Mouse (Mus musculus) liver, embryonic 15.5 days (tissue): ENCODE results near the gene Foxj2. TPM values are rescaled to one million over a fixed set of nuclear protein-coding genes. Genes with fewer than 3 reads are reported as not detected.
A peak's percentile ranks its signal among the peaks of the same experiment; 100 is the strongest.

Experiments
- ATAC-seq: fragments of 200-750 bp; cut with Nextera tagmentation; 2 replicates; pipeline ENCODE4 v1.8.0; 2017; ENCODE audit warnings: moderate number of reproducible peaks, mild to moderate bottlenecking, moderate library complexity; ENCODE audit not compliant: insufficient read depth
- H3K27ac ChIP-seq: fragments of 300-500 bp; sonication (generic); replicated peaks from 2 replicates; pipeline ENCODE4 v1.5.1; 2015; ENCODE audit warnings: mild to moderate bottlenecking, inconsistent platforms
- H3K27me3 ChIP-seq: fragments of 300-500 bp; sonication (generic); 2 replicates; pipeline ENCODE4 v1.6.1; 2015; ENCODE audit warnings: mild to moderate bottlenecking, inconsistent platforms
- H3K36me3 ChIP-seq: fragments of 300-500 bp; sonication (generic); replicated peaks from 2 replicates; pipeline ENCODE4 v1.6.1; 2015; ENCODE audit warnings: moderate library complexity, mild to moderate bottlenecking, inconsistent platforms
- H3K4me1 ChIP-seq: fragments of 300-500 bp; sonication (generic); replicated peaks from 2 replicates; pipeline ENCODE4 v1.6.1; 2015; ENCODE audit warnings: inconsistent platforms
- H3K4me2 ChIP-seq: fragments of 300-500 bp; sonication (generic); 2 replicates; pipeline ENCODE4 v1.6.1; 2015; ENCODE audit warnings: moderate library complexity, mild to moderate bottlenecking, inconsistent platforms
- H3K4me3 ChIP-seq: fragments of 300-500 bp; sonication (generic); replicated peaks from 2 replicates; pipeline ENCODE4 v1.5.1; 2015; ENCODE audit warnings: mild to moderate bottlenecking, inconsistent platforms
- H3K9ac ChIP-seq: fragments of 300-500 bp; sonication (generic); 2 replicates; pipeline ENCODE4 v1.6.1; 2015; ENCODE audit warnings: moderate library complexity, mild to moderate bottlenecking, inconsistent platforms
- H3K9me3 ChIP-seq: fragments of 300-500 bp; sonication (generic); replicated peaks from 2 replicates; pipeline ENCODE4 v1.6.1; 2016; ENCODE audit warnings: inconsistent platforms
- WGBS: fragments of 180-500 bp; shearing (Covaris S2); methylation state at CpG from one replicate; pipeline ENCODE4 v1.1.7; 2015; ENCODE audit warnings: mixed read lengths; ENCODE audit not compliant: insufficient replicate concordance; 5-methylcytosine and 5-hydroxymethylcytosine counted together
- polyA plus RNA-seq: library from polyadenylated mRNA; unstranded; fragments of >200 nt; fragmentation: Nextera tagmentation; extraction: Ambion mirVana; gene quantifications from 2 replicates; pipeline ENCODE4 v1.2.1, GENCODE M21; 2015

Foxj2 gene
- polyA plus RNA-seq, 1 experiment from 2014 or later = 1.3 TPM

- peaks cover 3% of the 10 kb centered on the region; the same call in 1 of the 2 replicates for H3K36me3 ChIP-seq
- peak; percentile 19 for ATAC-seq
- H3K9ac ChIP-seq = peak overlapping the region; percentile 90
- H3K4me1 ChIP-seq = peaks cover 39% of the 10 kb centered on the region
- WGBS = 12% methylated on average over 10 of the region's 10 CpGs
- H3K4me3 ChIP-seq = peak overlapping the region; percentile 79
- H3K9me3 ChIP-seq = no peaks in the 10 kb centered on the region
- peak overlapping the region; percentile 85 for H3K27ac ChIP-seq
- no peaks in the 10 kb centered on the region for H3K27me3 ChIP-seq
- peak overlapping the region; percentile 99 for H3K4me2 ChIP-seq
These were observed 18.9 kb upstream of the Foxj2 start for GRCm38 (mm10) chr6:122800640-122801300.

- peak within 1 kb of the TSS; percentile 99 for H3K4me2 ChIP-seq
- H3K4me1 ChIP-seq = peaks cover 39% of the 10 kb centered on the region
- no peaks in the 10 kb centered on the region for H3K9me3 ChIP-seq
- peak within 1 kb of the TSS; percentile 79 for H3K4me3 ChIP-seq
- H3K36me3 ChIP-seq = peaks cover 3% of the 10 kb centered on the region; the same call in 1 of the 2 replicates
- peak; percentile 86 for ATAC-seq
- no peaks in the 10 kb centered on the region for H3K27me3 ChIP-seq
- H3K9ac ChIP-seq = peak within 1 kb of the TSS; percentile 90
- under 1% methylated on average over 46 of the region's 46 CpGs for WGBS
- peak within 1 kb of the TSS; percentile 85 for H3K27ac ChIP-seq
These were observed 18.4 kb upstream of the Foxj2 start, which contains the start of gene Slc2a3 for GRCm38 (mm10) chr6:122801301-122801800. TSS of gene Slc2a3 (minus strand) at chr6:122801640.

GRCm38 (mm10) chr6:122801801-122802514 lies 17.8 kb upstream of the Foxj2 start:
- peak overlapping the region; percentile 79 for H3K4me3 ChIP-seq
- H3K9ac ChIP-seq = peak overlapping the region; percentile 90
- peaks cover 39% of the 10 kb centered on the region for H3K4me1 ChIP-seq
- 2% methylated on average over 34 of the region's 34 CpGs for WGBS
- peak; percentile 77 for ATAC-seq
- no peaks in the 10 kb centered on the region for H3K27me3 ChIP-seq
- no peaks in the 10 kb centered on the region for H3K9me3 ChIP-seq
- peak overlapping the region; percentile 99 for H3K4me2 ChIP-seq
- H3K36me3 ChIP-seq = peaks cover 3% of the 10 kb centered on the region; the same call in 1 of the 2 replicates
- peak overlapping the region; percentile 85 for H3K27ac ChIP-seq

GRCm38 (mm10) chr6:122804418-122804817 lies 15.3 kb upstream of the Foxj2 start:
- Histone ChIP-seq H3K9ac (no peak overlapping the region), H3K27ac (peak overlapping the region; percentile 65; the same call in 1 of the 2 replicates), H3K4me3 (no peak overlapping the region), H3K4me1 (peaks cover 41% of the 10 kb centered on the region), H3K9me3 (no peaks in the 10 kb centered on the region), H3K36me3 (no peaks in the 10 kb centered on the region), H3K27me3 (no peaks in the 10 kb centered on the region), H3K4me2 (0 out of 2 replicates have a peak overlapping the region, but pooled peaks have one; percentile 13)
- peak; percentile 16 for ATAC-seq
- WGBS = 7% methylated on average over 5 of the region's 5 CpGs

GRCm38 (mm10) chr6:122810022-122810614 lies 9.6 kb upstream of the Foxj2 start:
- Histone ChIP-seq H3K4me3 (peak overlapping the region; percentile 77), H3K9ac (peak overlapping the region; percentile 87), H3K4me1 (peaks cover 32% of the 10 kb centered on the region), H3K36me3 (no peaks in the 10 kb centered on the region), H3K27ac (peak overlapping the region; percentile 100), H3K9me3 (no peaks in the 10 kb centered on the region), H3K27me3 (no peaks in the 10 kb centered on the region), H3K4me2 (peak overlapping the region; percentile 82)
- ATAC-seq = no peak
- under 1% methylated on average over 11 of the region's 11 CpGs for WGBS

- ATAC-seq = peak; percentile 97
- Histone ChIP-seq H3K36me3 (no peaks in the 10 kb centered on the region), H3K9ac (peak overlapping the region; percentile 87), H3K9me3 (no peaks in the 10 kb centered on the region), H3K4me1 (peaks cover 32% of the 10 kb centered on the region), H3K4me2 (peak overlapping the region; percentile 82), H3K27ac (peak overlapping the region; percentile 100), H3K4me3 (peak overlapping the region; percentile 77), H3K27me3 (no peaks in the 10 kb centered on the region)
- under 1% methylated on average over 30 of the region's 30 CpGs for WGBS
These were observed 9.0 kb upstream of the Foxj2 start for GRCm38 (mm10) chr6:122810615-122811279.

GRCm38 (mm10) chr6:122811280-122811652 lies 8.4 kb upstream of the Foxj2 start:
- H3K9me3 ChIP-seq = no peaks in the 10 kb centered on the region
- H3K36me3 ChIP-seq = no peaks in the 10 kb centered on the region
- peak overlapping the region; percentile 87 for H3K9ac ChIP-seq
- peak; percentile 91 for ATAC-seq
- H3K27me3 ChIP-seq = no peaks in the 10 kb centered on the region
- H3K4me2 ChIP-seq = peak overlapping the region; percentile 82
- under 1% methylated on average over 38 of the region's 38 CpGs for WGBS
- H3K4me3 ChIP-seq = peak overlapping the region; percentile 77
- H3K4me1 ChIP-seq = peaks cover 32% of the 10 kb centered on the region
- peak overlapping the region; percentile 100 for H3K27ac ChIP-seq

GRCm38 (mm10) chr6:122811771-122812600 lies 7.7 kb upstream of the Foxj2 start:
- WGBS = 31% methylated on average over 16 of the region's 16 CpGs
- Histone ChIP-seq H3K4me2 (peak overlapping the region; percentile 82), H3K27me3 (no peaks in the 10 kb centered on the region), H3K9ac (peak overlapping the region; percentile 87), H3K36me3 (no peaks in the 10 kb centered on the region), H3K27ac (peak overlapping the region; percentile 100), H3K9me3 (no peaks in the 10 kb centered on the region), H3K4me1 (peaks cover 32% of the 10 kb centered on the region), H3K4me3 (peak overlapping the region; percentile 77)
- peak; percentile 38 for ATAC-seq

GRCm38 (mm10) chr6:122812716-122813115 lies 7.0 kb upstream of the Foxj2 start:
- no peak for ATAC-seq
- no peaks in the 10 kb centered on the region for H3K9me3 ChIP-seq
- H3K4me2 ChIP-seq = no peak overlapping the region; the same call in 1 of the 2 replicates
- H3K4me1 ChIP-seq = peaks cover 32% of the 10 kb centered on the region
- H3K36me3 ChIP-seq = no peaks in the 10 kb centered on the region
- no peak overlapping the region for H3K4me3 ChIP-seq
- no peak overlapping the region for H3K9ac ChIP-seq
- no peaks in the 10 kb centered on the region for H3K27me3 ChIP-seq
- 85% methylated on average over 4 of the region's 4 CpGs for whole genome bisulfite sequencing
- no peak overlapping the region for H3K27ac ChIP-seq

- Histone ChIP-seq H3K4me3 (no peak overlapping the region), H3K9me3 (no peaks in the 10 kb centered on the region), H3K27ac (no peak overlapping the region), H3K9ac (no peak overlapping the region), H3K36me3 (no peaks in the 10 kb centered on the region), H3K4me2 (no peak overlapping the region), H3K4me1 (peaks cover 37% of the 10 kb centered on the region), H3K27me3 (no peaks in the 10 kb centered on the region)
- WGBS = 74% methylated on average over 4 of the region's 4 CpGs
- ATAC-seq = no peak
These were observed 6.1 kb upstream of the Foxj2 start for GRCm38 (mm10) chr6:122813640-122814039.
